Mouse (Mus musculus): ENCODE results near the gene Bad.

DNA sequence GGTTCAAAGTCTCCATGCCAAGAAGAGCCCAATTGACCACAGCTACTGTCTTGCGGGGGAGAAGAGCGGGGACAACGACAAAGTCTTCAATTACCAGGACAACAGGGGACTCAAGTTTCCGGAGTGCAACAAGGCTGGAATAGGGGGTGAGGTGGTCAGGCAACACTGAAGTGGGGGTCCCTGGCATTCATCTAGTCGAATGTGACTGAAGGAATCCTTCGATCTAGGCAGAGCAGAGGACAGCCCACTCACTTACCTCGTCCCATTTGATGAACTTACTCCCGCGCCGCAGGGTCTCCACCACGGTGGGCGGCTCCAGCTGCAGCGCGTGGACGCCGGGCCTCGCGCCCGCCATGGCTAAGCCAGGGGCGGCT is 27.6 kb downstream of the Bad start:
- TF ChIP-seq POLR2A (IDR thresholded peaks at IDR 0.05; ENCODE audit: low read depth, low read length), result no peak
- no peak for TF ChIP-seq CTCF (IDR thresholded peaks at IDR 0.05; ENCODE audit: extremely low read depth, insufficient read length, insufficient replicate concordance, low read depth, low read length)

Measured in small intestine, adult 2 months (tissue).